Mouse (Mus musculus): Measurements from ENCODE around the gene Dusp27.
"Not testable (repeated sequence)": the region's sequence is repeated elsewhere in the genome, so short reads cannot be mapped to it uniquely, and the experiment has no call there.

Dusp27 gene

GRCm38 (mm10) chr1:166142369-166142768 lies 14.6 kb upstream of the Dusp27 start:
- DNase-seq (ENCODE audit: low read depth): no peak

GRCm38 (mm10) chr1:166141868-166142267 lies 14.1 kb upstream of the Dusp27 start:
- DNase-seq (ENCODE audit: low read depth): not testable (repeated sequence)

GRCm38 (mm10) chr1:166139620-166140184 lies 12.0 kb upstream of the Dusp27 start:
- DNase-seq (ENCODE audit: low read depth): no peak

GRCm38 (mm10) chr1:166139113-166139512 lies 11.4 kb upstream of the Dusp27 start:
- no peak for DNase-seq (ENCODE audit: low read depth)

GRCm38 (mm10) chr1:166138136-166138535 lies 10.4 kb upstream of the Dusp27 start:
- DNase-seq (ENCODE audit: low read depth): no peak

- no peak for DNase-seq (ENCODE audit: low read depth)
Measured at GRCm38 (mm10) chr1:166137244-166137938, 9.7 kb upstream of the Dusp27 start.

- DNase-seq (ENCODE audit: low read depth): no peak
Measured at GRCm38 (mm10) chr1:166135091-166135740, 7.5 kb upstream of the Dusp27 start.

GRCm38 (mm10) chr1:166132367-166132766 lies 4.6 kb upstream of the Dusp27 start:
- DNase-seq (ENCODE audit: low read depth): no peak

- no peak for DNase-seq (ENCODE audit: low read depth)
Measured at GRCm38 (mm10) chr1:166130224-166130860, 2.6 kb upstream of the Dusp27 start, which contains the start of gene Gpa33. Gene Gpa33 (plus strand): TSS chr1:166130238.

GRCm38 (mm10) chr1:166128551-166128950 lies 829 bp upstream of the Dusp27 start:
- no peak for DNase-seq (ENCODE audit: low read depth)

GRCm38 (mm10) chr1:166126795-166127194 lies 927 bp downstream of the Dusp27 start:
- no peak for DNase-seq (ENCODE audit: low read depth)

- no peak for DNase-seq (ENCODE audit: low read depth)
Measured at GRCm38 (mm10) chr1:166126290-166126689, 1.4 kb downstream of the Dusp27 start.

GRCm38 (mm10) chr1:166124932-166125593 lies 2.7 kb downstream of the Dusp27 start:
- no peak for DNase-seq (ENCODE audit: low read depth)

GRCm38 (mm10) chr1:166123751-166124150 lies 4.0 kb downstream of the Dusp27 start:
- no peak for DNase-seq (ENCODE audit: low read depth)

GRCm38 (mm10) chr1:166123045-166123444 lies 4.7 kb downstream of the Dusp27 start:
- peak; percentile 18 for DNase-seq (ENCODE audit: low read depth)

- no peak for DNase-seq (ENCODE audit: low read depth)
Measured at GRCm38 (mm10) chr1:166122114-166122513, 5.6 kb downstream of the Dusp27 start.

- no peak for DNase-seq (ENCODE audit: low read depth)
Measured at GRCm38 (mm10) chr1:166117866-166118639, 9.7 kb downstream of the Dusp27 start.

- DNase-seq (ENCODE audit: low read depth): no peak
Measured at GRCm38 (mm10) chr1:166115719-166116118, 12.0 kb downstream of the Dusp27 start.

- no peak for DNase-seq (ENCODE audit: low read depth)
Measured at GRCm38 (mm10) chr1:166114986-166115385, 12.7 kb downstream of the Dusp27 start.

GRCm38 (mm10) chr1:166105464-166105863 lies 22.3 kb downstream of the Dusp27 start:
- DNase-seq (ENCODE audit: low read depth): no peak

- DNase-seq (ENCODE audit: low read depth): no peak
Measured at GRCm38 (mm10) chr1:166104858-166105257, 22.9 kb downstream of the Dusp27 start.

All from induced T-regulatory cell, adult 2 months (primary cell).